Mouse (Mus musculus) embryonic facial prominence, embryonic 11.5 days (tissue): ENCODE results near the gene Dhodh. TPM values are rescaled to one million over a fixed set of nuclear protein-coding genes. Genes with fewer than 3 reads are reported as not detected.

Experiments used
- ATAC-seq: fragments of 200-750 bp; cut with Nextera tagmentation; replicated peaks from 2 replicates; pipeline ENCODE4 v1.8.0; 2017; ENCODE audit warnings: low read depth; ENCODE audit not compliant: insufficient number of reproducible peaks, low FRiP score, low TSS enrichment
- DNase-seq: peaks from one replicate; pipeline ENCODE4 v3.0.0-alpha.2; 2015; ENCODE audit warnings: low spot score
- H3K27ac ChIP-seq: fragments of 300-500 bp; sonication (generic); replicated peaks from 2 replicates; pipeline ENCODE4 v1.5.1; 2014; ENCODE audit warnings: mild to moderate bottlenecking, low read depth, low read length, control low read depth
- H3K27me3 ChIP-seq: fragments of 300-500 bp; sonication (generic); 2 replicates; pipeline ENCODE4 v1.6.1; 2014; ENCODE audit warnings: mild to moderate bottlenecking, low read length, moderate library complexity, mixed read lengths; ENCODE audit not compliant: control insufficient read depth, insufficient read depth
- H3K36me3 ChIP-seq: fragments of 300-500 bp; sonication (generic); replicated peaks from 2 replicates; pipeline ENCODE4 v1.6.1; 2014; ENCODE audit warnings: low read depth, mild to moderate bottlenecking, low read length, moderate library complexity, mixed read lengths; ENCODE audit not compliant: control insufficient read depth, insufficient read depth
- H3K4me1 ChIP-seq: fragments of 300-500 bp; sonication (generic); 2 replicates; pipeline ENCODE4 v1.6.1; 2014; ENCODE audit warnings: low read length, mixed read lengths; ENCODE audit not compliant: control insufficient read depth, insufficient read depth
- H3K4me2 ChIP-seq: fragments of 300-500 bp; sonication (generic); 2 replicates; pipeline ENCODE4 v1.6.1; 2014; ENCODE audit warnings: low read depth, mild to moderate bottlenecking, control low read depth, low read length, moderate library complexity
- H3K4me3 ChIP-seq: fragments of 300-500 bp; sonication (generic); 2 replicates; pipeline ENCODE4 v1.5.1; 2014; ENCODE audit warnings: low read depth, low read length, control low read depth
- H3K9ac ChIP-seq: fragments of 300-500 bp; sonication (generic); replicated peaks from 2 replicates; pipeline ENCODE4 v1.6.1; 2014; ENCODE audit warnings: mild to moderate bottlenecking, control low read depth, low read length
- H3K9me3 ChIP-seq: fragments of 300-500 bp; sonication (generic); replicated peaks from 2 replicates; pipeline ENCODE4 v1.6.1; 2016; ENCODE audit warnings: mild to moderate bottlenecking, low read length, inconsistent platforms, mixed read lengths; ENCODE audit not compliant: control insufficient read depth
- WGBS: fragments of 180-500 bp; shearing (Covaris S2); extraction: QIAGEN DNeasy Blood & Tissue Kit; methylation state at CpG from one replicate; pipeline ENCODE4 v1.1.7; 2014; 5-methylcytosine and 5-hydroxymethylcytosine counted together
- polyA plus RNA-seq: library from polyadenylated mRNA; unstranded; fragments of >200 nt; fragmentation: Nextera tagmentation; extraction: Ambion mirVana; gene quantifications from 2 replicates; pipeline ENCODE4 v1.2.1, GENCODE M21; 2014

The Dhodh gene
- polyA plus RNA-seq, 1 experiment from 2014 or later = 44.6 TPM

- Histone ChIP-seq H3K36me3 (peaks cover 3% of the 10 kb centered on the region), H3K27ac (no peak overlapping the region), H3K9ac (no peak overlapping the region), H3K4me1 (no peaks in the 10 kb centered on the region), H3K9me3 (no peaks in the 10 kb centered on the region), H3K4me3 (no peak overlapping the region), H3K4me2 (no peak overlapping the region), H3K27me3 (no peaks in the 10 kb centered on the region)
- DNase-seq = no peak
- no peak for ATAC-seq
- 51% methylated on average over 3 of the region's 3 CpGs for WGBS
Measured at GRCm38 (mm10) chr8:109544049-109544448, 64.4 kb downstream of the Dhodh start.

GRCm38 (mm10) chr8:109542748-109543519 lies 65.5 kb downstream of the Dhodh start:
- ATAC-seq (no peak), DNase-seq (no peak)
- H3K4me1 ChIP-seq = no peaks in the 10 kb centered on the region
- peaks cover 3% of the 10 kb centered on the region; the same call in 1 of the 2 replicates for H3K36me3 ChIP-seq
- 83% methylated on average over 8 of the region's 8 CpGs for WGBS
- no peaks in the 10 kb centered on the region for H3K27me3 ChIP-seq
- H3K9ac ChIP-seq = no peak overlapping the region
- no peak overlapping the region for H3K27ac ChIP-seq
- no peaks in the 10 kb centered on the region for H3K9me3 ChIP-seq
- no peak overlapping the region for H3K4me3 ChIP-seq
- no peak overlapping the region for H3K4me2 ChIP-seq

- no peak for ATAC-seq
- Histone ChIP-seq H3K9ac (no peak overlapping the region), H3K9me3 (no peaks in the 10 kb centered on the region), H3K4me3 (no peak overlapping the region), H3K4me2 (no peak overlapping the region), H3K27me3 (no peaks in the 10 kb centered on the region), H3K4me1 (no peaks in the 10 kb centered on the region), H3K36me3 (no peaks in the 10 kb centered on the region; the same call in 1 of the 2 replicates), H3K27ac (no peak overlapping the region)
- 72% methylated on average over 5 of the region's 5 CpGs for WGBS
- no peak for DNase-seq
Measured at GRCm38 (mm10) chr8:109542165-109542564, 66.3 kb downstream of the Dhodh start.

Other genes starting within 250 kb of the Dhodh start
- 0.17 and 0.64 TPM in 2 replicates for gene Pmfbp1, start 114.6 kb downstream of the Dhodh start, polyA plus RNA-seq
- gene Dhx38, start 42.8 kb downstream of the Dhodh start, polyA plus RNA-seq = 19.6 and 20.4 TPM in 2 replicates
- gene Txnl4b, start 42.8 kb downstream of the Dhodh start, polyA plus RNA-seq = 28.2 and 28.9 TPM in 2 replicates
- 0.88 and 0.97 TPM in 2 replicates for gene Hp, start 29.5 kb downstream of the Dhodh start, polyA plus RNA-seq
- 0.13 and 0.18 TPM in 2 replicates for gene Pkd1l3, start 5.8 kb upstream of the Dhodh start, polyA plus RNA-seq
- 180 and 186 TPM in 2 replicates for gene Ist1, start 84.6 kb upstream of the Dhodh start, polyA plus RNA-seq
- gene Zfp821, start 96.9 kb upstream of the Dhodh start, polyA plus RNA-seq = 46.3 and 47.1 TPM in 2 replicates
- 6.0 and 6.5 TPM in 2 replicates for gene Atxn1l, start 129.1 kb upstream of the Dhodh start, polyA plus RNA-seq
- 37.7 and 42.5 TPM in 2 replicates for gene Ap1g1, start 169.9 kb upstream of the Dhodh start, polyA plus RNA-seq